Mouse (Mus musculus) ovary, postnatal 10 days (tissue): ENCODE data around the gene Tmem30b.

ENCODE experiments used
- DNase-seq: peaks from one replicate; pipeline ENCODE4 v3.0.0; 2022; ENCODE audit warnings: low spot score

Tmem30b gene

GRCm38 (mm10) chr12:73517022-73517709 lies 29.0 kb downstream of the Tmem30b start:
- peak; percentile 76 for DNase-seq

- DNase-seq: no peak
These were observed 29.7 kb downstream of the Tmem30b start for GRCm38 (mm10) chr12:73516516-73516915.

GRCm38 (mm10) chr12:73514722-73515121 lies 31.5 kb downstream of the Tmem30b start:
- DNase-seq: no peak

- no peak for DNase-seq
These were observed 32.2 kb downstream of the Tmem30b start for GRCm38 (mm10) chr12:73513958-73514357.

- no peak for DNase-seq
These were observed 34.6 kb downstream of the Tmem30b start for GRCm38 (mm10) chr12:73511467-73512047.

- no peak for DNase-seq
These were observed 39.1 kb downstream of the Tmem30b start for GRCm38 (mm10) chr12:73507105-73507504.

- no peak for DNase-seq
These were observed 39.5 kb downstream of the Tmem30b start for GRCm38 (mm10) chr12:73506648-73507047.

GRCm38 (mm10) chr12:73500689-73501326 lies 45.4 kb downstream of the Tmem30b start:
- no peak for DNase-seq

- no peak for DNase-seq
These were observed 51.0 kb downstream of the Tmem30b start for GRCm38 (mm10) chr12:73495172-73495571.

- no peak for DNase-seq
These were observed 52.2 kb downstream of the Tmem30b start for GRCm38 (mm10) chr12:73493929-73494530.
